Mouse (Mus musculus): ENCODE results near the gene Eprs.

Gene Eprs

DNA sequence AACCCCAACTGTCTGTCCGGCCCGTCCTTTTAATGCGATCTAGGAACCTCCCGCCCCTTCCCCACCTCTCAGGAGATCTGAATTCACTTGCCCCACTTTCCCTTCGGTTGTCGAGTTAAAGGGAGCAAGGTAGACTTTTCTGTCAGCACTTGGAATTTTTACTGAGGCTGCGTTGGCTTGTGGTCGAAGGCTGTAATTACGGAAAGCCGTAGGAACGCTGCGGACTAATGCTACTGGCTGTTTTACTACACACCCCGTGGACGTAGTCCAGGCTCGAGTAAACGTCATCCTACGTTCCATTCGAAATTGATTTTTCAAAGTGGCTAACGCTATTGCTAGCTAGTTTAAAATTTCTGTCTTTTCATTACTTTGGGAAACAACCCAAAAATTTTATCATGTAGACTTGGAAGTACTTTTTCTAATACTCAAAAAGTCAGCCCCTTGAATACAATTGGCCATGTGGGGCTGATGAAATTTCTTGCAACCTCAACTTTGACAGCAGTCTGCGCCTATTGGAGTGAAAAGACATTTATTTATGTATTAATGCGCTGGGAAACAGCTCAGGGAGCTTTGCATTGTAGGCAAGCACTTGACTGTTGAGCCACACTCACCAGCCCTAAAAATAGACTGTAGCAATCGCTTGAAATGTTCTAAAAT lies 810 bp downstream of the Eprs start:
- DNase-seq (ENCODE audit: low read depth), result peak; percentile 55

DNA sequence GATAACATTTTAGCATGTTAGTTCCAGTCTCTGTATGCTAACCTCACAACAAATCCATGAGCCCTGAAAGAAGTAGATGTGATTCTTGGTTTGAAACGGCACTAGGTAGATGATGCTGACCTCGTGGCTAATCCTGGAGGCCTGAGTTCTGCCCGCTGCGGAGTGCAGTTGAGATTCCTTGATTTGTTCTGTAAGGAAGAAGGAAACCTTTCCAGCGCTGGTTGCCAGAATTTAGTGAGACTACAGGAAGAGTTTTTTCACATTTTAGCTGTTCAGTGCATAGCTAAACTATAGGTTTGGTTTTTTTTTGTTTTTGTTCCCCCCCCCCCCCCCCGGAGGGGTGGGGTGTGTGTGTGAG lies 1.3 kb downstream of the Eprs start:
- DNase-seq (ENCODE audit: low read depth), result no peak

DNA sequence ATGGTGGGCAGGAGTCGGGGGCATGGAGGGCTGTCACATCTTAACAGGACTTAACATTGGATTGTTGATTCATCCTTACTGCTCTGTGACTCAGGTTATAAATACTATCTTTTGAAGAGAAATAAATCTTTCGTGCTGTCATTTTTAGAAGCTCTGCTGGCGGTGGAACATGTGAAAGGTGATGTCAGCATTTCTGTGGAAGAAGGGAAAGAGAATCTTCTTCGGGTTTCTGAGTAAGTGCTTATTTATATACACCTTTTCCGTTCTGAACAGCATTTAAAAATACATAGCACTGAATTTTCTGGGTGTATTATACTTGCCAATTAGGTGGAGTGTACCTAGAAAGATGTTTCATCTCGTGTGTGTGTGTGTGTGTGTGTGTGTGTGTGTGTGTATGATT lies 4.5 kb downstream of the Eprs start:
- DNase-seq (ENCODE audit: low read depth), result no peak

DNA sequence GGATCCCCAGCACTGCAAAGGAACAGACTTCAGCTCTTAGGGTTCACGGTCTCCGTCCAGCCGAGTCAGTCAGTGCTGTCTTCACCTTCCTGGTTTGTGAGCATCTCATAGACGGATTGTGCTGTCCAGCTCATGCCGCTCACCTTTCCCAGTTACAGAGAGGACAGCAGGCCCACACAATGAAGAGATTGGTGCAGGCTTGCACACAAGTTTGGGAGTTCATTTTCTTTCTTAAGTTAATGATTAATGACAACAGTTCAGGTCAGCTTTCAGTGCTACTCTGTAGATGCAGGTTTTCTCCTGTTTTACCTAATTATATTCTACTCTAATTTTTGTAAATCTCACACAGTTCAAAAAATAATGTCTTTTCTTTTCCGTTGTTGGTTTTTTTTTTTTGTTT lies 7.1 kb downstream of the Eprs start:
- no peak for DNase-seq (ENCODE audit: low read depth)

DNA sequence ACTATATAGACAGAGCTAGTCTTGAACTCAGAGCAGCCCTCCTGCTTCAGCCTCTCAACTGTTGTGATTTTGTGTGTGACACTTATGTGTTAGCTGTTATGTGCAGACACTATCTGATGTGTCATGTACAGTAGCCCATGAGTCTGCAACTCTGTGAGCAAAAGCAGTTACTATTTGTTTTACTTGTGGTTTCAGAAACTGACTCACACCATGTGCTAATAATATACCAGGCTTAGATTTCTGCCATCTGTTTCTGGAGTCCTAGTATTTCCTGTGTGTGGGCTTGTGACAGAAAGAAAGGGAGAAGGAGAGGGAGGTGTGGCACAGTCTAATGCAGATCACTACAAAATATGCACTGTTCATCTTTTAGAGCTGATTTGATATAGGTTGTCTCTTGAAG lies 13.5 kb downstream of the Eprs start:
- peak; percentile 48 for DNase-seq (ENCODE audit: low read depth)

DNA sequence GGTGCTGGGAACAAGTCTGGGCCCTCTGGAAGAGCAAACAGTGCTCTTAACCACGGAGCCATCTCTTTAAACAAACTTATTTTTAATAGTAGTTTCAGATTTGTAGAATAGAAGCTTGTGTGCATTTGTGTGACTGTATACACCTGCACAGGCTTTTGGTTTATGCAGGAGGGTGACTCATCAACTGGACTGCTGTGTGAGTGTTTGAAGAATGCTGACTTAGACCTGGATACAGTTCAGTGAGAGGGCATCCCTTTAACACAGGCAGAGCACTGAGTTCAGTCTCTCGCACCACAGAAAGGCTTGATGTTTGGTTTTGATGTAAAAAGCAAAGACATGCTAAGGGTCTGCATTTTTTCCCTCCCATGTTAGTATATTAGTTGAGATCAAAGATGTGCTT lies 14.6 kb downstream of the Eprs start:
- DNase-seq (ENCODE audit: low read depth), result no peak

DNA sequence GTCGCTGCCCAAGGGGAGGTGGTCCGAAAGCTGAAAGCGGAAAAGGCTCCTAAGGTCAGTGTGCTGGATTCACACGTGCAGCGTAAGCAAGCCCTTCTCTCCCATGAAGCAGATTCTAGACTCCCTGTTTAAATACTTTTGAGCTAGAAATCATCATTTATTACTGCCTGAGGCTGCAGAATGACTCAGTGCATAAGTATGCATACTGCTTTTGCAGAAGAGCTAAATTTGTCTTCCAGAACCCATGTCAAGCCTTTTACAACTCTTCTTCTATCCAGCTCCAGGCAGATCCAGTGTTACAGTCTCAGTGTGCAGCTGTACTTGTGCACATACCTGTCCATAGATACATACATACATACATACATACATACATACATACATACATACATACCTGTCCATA lies 38.8 kb downstream of the Eprs start:
- no peak for DNase-seq (ENCODE audit: low read depth)

DNA sequence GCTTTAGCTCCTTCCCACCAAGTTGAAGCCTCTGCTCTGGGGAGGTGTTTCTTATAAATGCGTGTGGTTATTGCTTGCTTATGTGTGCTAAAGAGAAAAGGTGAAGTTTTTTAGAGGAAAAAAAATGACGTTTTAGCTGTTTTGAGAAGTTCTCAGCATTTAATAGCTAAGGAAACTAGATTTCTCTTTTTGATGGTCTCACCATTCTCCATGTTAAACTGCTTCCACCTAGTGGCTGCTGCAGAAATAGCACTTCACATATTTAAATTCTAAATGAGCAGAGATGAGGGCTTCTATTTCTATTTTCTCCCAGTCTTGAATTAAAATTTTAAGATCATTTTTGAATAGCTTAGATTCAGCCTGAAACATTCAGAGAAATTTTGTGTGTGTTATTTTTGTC lies 41.2 kb downstream of the Eprs start:
- peak; percentile 26 for DNase-seq (ENCODE audit: low read depth)

DNA sequence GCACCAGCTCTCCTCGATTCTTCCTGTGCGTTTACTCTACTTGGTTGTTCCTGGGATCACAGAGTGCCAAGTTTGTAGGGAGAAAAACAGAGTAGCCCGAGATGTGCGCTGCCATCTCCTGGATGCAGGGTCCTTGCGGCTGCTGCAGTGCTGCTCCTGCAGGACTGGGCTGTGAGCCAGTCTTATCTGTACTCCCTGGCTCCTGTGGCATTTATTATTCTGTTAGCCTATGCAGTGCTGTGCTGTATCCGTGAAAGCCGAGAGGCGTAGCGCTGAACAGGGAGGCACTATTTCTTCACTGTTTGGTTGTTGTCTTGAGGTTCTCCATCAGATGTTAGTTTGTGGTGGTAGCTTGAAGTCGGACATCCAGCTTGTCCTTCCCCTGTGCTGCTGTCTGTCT lies 43.1 kb downstream of the Eprs start:
- DNase-seq (ENCODE audit: low read depth), result no peak

DNA sequence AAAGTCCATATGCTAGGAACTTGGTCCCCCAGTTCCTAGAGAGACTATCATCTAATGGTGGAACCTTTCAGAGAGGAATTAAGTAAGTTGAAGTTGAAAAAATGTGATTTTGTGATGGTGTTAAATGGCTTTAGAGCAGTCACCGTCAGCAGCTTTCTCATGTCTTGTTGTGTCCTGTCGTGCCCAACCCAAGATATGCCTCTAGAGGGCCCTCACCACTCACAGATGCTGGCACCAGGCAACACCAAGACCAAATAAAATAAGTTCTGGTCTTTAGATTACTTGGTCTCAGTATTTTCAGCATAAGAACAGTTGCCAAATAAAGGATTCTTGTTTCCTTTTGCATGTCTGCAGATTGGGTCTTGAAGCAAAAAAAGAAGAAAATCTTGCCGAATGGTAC lies 47.0 kb downstream of the Eprs start:
- DNase-seq (ENCODE audit: low read depth), result no peak

DNA sequence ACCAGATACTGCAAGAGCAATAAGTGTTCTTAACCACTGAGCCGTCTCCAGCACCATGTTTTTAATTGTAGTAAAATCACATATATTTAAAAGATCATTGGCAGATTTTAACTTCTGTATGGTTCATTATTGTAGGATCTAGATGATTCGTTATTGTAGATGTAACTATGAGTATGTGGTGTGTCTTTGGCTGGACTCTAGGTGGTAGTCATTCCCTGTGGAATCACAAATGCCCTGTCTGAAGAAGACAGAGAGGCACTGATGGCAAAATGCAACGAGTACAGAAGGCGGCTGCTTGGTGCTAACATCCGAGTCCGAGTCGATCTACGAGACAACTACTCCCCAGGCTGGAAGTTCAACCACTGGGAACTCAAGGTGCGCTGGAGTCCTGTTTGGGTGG lies 55.2 kb downstream of the Eprs start:
- DNase-seq (ENCODE audit: low read depth), result no peak

DNA sequence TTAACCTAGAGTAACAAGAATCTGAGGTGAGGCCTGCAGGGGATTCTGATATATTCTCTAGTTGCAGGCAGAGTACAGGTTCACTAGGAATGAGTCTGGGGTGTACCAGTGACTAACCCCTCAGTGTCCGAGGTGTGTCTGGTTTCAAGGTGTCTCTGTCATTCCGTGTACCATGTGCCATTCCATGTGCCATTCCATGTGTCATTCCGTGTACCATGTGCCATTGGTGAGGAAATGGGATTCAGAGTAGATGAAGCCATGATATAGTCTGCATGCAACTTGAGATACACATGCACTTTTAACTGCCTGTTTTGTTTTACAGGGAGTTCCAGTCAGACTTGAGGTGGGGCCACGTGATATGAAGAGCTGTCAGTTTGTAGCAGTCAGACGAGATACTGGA lies 57.0 kb downstream of the Eprs start:
- no peak for DNase-seq (ENCODE audit: low read depth)

DNA sequence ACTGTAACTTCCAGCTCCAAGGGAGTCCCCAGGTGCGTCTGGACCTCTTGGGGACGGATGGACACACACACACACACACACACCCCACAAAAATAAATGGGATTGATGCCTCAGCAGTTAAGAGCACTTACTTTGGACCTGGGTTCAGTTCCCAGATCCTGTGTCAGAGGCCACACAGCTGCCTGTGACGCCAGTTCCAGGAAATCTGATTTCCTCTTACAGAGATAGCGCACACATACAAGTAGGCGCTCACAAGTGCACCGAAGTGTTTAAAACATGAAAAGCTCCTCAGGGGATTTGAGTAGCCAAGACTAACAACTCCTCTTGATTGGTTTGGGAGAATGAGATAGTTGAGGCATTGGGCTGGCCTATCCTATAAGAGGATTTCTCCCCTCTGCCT lies 57.9 kb downstream of the Eprs start:
- DNase-seq (ENCODE audit: low read depth), result no peak

DNA sequence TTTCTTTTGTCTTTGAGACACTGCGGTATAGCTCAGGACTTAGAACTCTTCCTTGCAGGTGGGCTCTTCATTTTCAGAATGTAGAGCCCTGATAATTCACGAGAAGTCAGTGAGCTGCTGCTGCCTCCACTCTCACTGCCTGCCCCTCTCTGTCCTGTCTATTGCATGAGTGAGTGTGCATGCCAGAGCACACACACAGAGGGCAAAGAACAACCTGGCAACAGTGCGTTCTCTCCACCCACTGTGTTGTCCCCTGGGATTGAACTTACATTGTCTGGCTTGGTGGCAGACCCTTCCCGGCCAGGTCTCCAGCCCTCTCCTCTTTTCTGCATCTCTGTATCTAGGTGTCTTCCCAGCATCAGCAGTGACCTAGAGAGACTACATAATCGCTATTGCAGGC lies 63.7 kb downstream of the Eprs start:
- no peak for DNase-seq (ENCODE audit: low read depth)

DNA sequence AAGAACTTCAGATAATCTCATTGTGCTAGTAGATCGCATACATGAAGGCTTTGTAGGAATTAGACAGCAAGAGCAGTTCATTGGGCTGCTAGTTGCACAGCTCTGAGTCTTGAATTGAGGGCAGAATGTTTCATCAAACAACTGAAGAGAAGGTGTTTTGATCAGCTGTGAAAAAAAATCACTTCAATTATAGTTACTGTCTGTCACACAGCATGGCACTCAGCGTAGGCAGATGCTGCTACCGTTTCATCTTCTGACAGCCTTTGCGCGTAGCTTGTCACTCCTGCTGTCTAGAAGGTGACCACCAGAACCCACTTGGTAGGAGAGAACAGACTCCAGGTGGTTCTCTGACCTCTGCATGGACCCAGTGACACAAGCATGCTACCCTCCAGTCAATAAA lies 67.6 kb downstream of the Eprs start:
- DNase-seq (ENCODE audit: low read depth), result no peak

DNA sequence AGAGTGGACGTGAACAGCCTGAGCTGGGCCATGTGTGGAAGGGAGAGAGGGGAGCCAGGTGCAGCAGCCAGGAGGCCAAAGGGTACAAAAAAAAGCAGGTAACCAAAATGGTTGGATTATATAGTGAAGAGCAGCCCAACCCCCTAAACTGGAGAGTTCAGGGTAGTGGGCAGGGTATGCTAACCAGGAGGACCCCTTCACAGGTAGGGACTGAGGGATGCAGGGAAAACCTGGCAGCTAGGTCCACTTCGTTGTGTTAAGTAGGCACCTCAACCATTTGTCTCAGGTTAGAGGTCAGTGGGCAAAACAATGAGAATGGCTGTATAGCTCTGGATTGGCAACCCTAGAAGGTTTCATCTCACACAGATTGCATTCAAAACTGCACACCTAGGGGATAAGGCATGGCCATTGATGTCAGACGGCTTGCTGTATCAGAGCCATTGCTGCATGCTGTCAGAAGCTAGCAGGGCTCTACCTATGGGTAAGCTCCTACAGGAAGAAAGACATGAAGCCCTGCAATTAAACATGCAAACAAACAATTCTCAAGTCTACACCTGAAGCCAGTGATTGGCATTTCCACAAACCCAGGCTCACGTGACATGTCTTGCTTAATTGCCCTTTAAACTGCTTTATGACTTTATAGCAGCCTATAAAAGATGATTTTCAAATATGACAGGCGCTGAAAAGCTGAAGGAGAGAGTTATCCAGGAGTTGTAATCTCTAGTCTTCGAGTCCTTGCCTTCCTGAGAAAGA lies 68.6 kb downstream of the Eprs start:
- no peak for DNase-seq (ENCODE audit: low read depth)

DNA sequence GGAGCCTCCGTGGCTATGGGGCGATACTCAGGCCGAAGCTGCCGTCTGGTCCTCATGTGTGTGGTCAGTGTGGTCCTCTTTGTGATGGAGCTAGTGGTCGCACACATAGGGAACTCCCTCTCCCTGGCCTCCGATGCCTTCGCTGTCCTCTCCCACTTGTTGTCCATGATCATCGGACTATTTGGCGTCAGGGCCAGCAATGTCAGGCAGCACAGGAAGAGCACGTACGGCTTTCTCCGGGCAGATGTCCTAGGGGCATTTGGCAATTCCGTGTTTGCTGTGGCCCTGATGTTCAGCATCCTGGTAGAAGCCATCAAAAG lies 69.1 kb downstream of the Eprs start:
- no peak for DNase-seq (ENCODE audit: low read depth)

DNA sequence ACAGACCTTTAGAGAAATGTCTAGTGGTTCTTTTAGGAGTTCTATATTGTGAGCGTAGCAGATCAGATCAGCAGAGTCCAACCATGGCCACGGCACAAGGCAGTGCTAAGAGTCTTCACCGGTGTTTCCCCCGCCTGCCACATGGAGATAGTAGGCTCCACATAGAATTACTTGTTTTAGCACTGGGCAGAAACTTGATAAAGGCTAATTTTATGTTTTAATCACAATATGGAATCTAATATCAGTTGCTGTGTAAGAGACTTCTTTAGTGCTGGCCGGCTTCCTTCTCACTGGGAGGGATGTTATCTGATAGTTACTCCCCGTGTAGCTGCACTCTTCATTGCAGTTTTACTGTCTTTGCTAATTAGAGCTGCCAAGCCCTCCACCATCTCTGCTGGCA lies 70.3 kb downstream of the Eprs start:
- no peak for DNase-seq (ENCODE audit: low read depth)

DNA sequence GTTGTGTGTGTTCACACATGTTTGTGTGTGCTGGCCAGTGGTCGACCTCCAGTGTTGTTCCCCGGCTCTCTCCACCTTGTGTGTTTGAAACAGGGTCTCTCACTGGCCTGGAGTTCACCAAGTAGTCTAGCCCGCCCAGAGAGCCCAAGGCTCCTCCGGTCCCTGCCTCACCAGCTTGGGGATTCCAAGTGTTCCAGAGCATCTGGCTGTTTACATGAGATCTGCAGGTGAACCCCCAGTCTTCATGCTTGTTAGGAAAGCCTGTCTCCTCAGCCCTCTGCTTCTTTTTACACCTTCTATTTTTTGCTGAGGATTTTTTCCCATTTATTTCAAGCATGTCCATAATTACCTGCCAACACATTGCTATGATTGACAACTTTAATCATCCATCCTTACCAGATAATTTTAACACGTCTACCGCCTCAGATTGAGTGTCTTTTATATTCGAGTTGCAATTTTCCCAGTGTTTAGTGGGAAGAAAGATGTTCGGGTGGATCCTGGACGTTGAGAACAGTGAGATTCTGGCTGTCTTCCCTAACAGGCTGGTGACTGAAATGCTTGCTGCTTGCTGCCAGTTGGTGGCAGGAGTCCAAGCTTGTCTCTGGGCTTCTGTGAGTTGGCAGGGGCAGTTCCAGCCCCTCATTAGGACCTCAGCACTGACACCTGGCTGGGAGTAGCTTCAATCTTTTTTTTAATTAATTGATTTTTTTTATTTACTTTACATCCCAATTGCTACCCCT lies 76.2 kb downstream of the Eprs start:
- no peak for DNase-seq (ENCODE audit: low read depth)

DNA sequence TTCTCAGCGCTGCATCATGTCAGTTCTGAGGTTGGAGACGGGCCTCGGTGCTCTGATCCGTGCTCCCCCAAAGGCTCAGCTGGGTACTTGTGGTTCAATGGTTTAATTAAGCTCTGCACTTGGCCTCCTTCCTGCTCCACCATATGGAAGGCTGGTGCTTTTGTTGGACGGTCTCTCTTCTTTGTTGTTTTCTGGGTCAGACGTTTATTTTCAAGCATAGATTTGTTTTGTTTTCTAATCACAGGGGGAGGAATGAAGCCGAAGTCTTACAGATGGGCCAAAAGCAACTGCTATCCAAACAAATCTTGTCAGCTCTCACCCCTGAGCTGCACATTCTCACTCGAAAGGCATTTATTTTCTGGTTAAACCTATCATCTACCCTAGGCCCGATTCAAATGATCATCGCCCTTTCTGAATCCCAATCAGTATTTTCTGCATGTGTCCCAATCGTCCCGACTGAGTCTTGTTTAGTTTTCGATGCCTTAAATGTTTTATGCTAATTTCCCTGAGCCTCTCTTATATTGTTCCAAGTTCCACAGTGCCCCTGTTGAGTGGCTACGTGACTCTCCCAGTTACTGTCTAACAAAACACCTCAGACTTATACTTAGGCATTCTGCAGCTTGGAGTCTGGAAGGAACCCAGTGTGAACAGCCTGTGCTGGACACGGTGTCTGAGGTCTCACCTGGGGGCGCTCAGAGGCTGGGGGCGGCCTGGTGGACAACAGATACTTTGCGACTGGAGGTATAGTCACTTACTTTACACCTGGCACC lies 79.0 kb downstream of the Eprs start:
- DNase-seq (ENCODE audit: low read depth), result peak; percentile 2

DNA sequence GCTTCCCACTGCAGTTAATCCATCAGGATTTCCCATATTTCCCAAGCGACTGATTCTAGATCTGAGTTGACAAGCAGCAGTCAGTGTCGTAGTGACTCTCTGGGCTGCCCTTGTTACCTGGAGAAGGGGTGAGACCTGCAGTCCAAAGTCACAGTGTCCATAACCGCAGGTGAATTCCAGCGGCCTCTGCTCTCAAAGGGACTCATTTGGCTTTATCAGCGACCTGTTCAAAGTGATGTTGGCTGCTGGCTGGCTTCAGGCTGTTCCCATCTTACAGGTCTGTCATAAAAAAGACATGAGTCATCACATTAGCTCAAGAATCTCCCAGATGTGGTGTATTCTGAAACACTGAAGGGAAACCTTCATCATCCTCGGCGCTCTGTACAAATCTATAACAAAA lies 86.1 kb downstream of the Eprs start:
- no peak for DNase-seq (ENCODE audit: low read depth)

DNA sequence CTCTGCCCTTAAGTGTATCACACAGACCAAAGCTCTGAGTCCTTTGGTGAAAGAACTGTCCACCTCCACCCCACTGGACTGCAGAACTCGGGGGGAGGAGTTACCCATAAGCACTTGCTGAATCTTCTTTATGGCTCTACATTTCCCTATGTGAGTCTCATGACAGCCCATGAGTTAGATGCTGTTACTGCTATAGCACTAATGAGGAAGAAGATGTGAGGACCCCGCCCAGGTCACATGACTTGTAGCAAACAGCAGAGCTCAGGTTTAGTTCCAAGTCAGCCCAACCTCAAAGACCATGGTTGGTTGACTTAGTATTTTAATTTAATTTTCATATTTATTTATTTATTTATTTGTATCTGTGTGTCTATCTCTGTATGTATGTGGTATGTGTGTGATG lies 86.9 kb downstream of the Eprs start:
- DNase-seq (ENCODE audit: low read depth), result no peak

DNA sequence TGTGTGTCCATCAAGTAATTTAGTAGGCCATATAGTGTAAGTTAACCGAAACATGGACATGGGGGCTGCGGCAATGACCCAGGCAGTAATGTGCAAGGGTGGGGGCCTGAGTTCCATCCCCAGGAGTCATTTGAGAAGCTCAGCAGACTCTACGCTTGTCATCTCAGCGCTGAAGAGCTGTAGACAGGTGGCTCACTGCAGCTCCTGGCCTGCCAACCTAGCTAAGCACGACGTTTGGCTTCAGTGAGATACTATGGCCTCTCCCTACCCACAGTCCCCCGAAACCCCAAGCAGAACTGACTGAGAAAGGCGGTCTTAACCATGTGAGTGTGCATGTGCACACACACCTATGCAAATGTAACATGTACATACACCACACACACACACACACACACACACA lies 88.2 kb downstream of the Eprs start:
- no peak for DNase-seq (ENCODE audit: low read depth)
